Mouse (Mus musculus): ENCODE data around the gene Jag2. TPM values are rescaled to one million over a fixed set of nuclear protein-coding genes. Genes with fewer than 3 reads are reported as not detected.
A peak's percentile ranks its signal among the peaks of the same experiment; 100 is the strongest.

The Jag2 gene
- total RNA-seq, 2 experiments from 2014 or later: 43.8 to 45.6 TPM

- DNase-seq: no peak
Observed at GRCm38 (mm10) chr12:112940710-112941109, 11.1 kb upstream of the Jag2 start.

GRCm38 (mm10) chr12:112940238-112940637 lies 10.7 kb upstream of the Jag2 start:
- DNase-seq: no peak

GRCm38 (mm10) chr12:112938873-112939565 lies 9.4 kb upstream of the Jag2 start:
- no peak for DNase-seq

- no peak for DNase-seq
Observed at GRCm38 (mm10) chr12:112938366-112938765, 8.8 kb upstream of the Jag2 start.

GRCm38 (mm10) chr12:112937906-112938305 lies 8.3 kb upstream of the Jag2 start:
- peak; percentile 35 to 43 for DNase-seq

GRCm38 (mm10) chr12:112932647-112933046 lies 3.1 kb upstream of the Jag2 start:
- no peak for DNase-seq

GRCm38 (mm10) chr12:112928401-112929241 lies 955 bp downstream of the Jag2 start:
- DNase-seq: peak; percentile 47 to 48

GRCm38 (mm10) chr12:112927265-112927664 lies 2.3 kb downstream of the Jag2 start:
- DNase-seq: no peak

- no peak for DNase-seq
Observed at GRCm38 (mm10) chr12:112925950-112926349, 3.6 kb downstream of the Jag2 start.

- DNase-seq: no peak
Observed at GRCm38 (mm10) chr12:112922541-112922940, 7.0 kb downstream of the Jag2 start.

GRCm38 (mm10) chr12:112921518-112921917 lies 8.1 kb downstream of the Jag2 start:
- DNase-seq: no peak

- no peak for DNase-seq
Observed at GRCm38 (mm10) chr12:112917906-112918305, 11.7 kb downstream of the Jag2 start.

- DNase-seq: no peak
Observed at GRCm38 (mm10) chr12:112917486-112917885, 12.1 kb downstream of the Jag2 start.

- no peak for DNase-seq
Observed at GRCm38 (mm10) chr12:112916698-112917400, 12.7 kb downstream of the Jag2 start.

GRCm38 (mm10) chr12:112915587-112915986 lies 14.0 kb downstream of the Jag2 start:
- no peak for DNase-seq

- no peak for DNase-seq
Observed at GRCm38 (mm10) chr12:112914527-112914926, 15.0 kb downstream of the Jag2 start.

- DNase-seq: no peak
Observed at GRCm38 (mm10) chr12:112912951-112913745, 16.4 kb downstream of the Jag2 start.

GRCm38 (mm10) chr12:112911701-112912100 lies 17.9 kb downstream of the Jag2 start:
- DNase-seq: no peak

GRCm38 (mm10) chr12:112908991-112909390 lies 20.6 kb downstream of the Jag2 start:
- DNase-seq: no peak

GRCm38 (mm10) chr12:112905001-112905400 lies 24.6 kb downstream of the Jag2 start:
- no peak for DNase-seq

GRCm38 (mm10) chr12:112903941-112904340 lies 25.6 kb downstream of the Jag2 start:
- no peak for DNase-seq

- no peak for DNase-seq
Observed at GRCm38 (mm10) chr12:112900641-112901040, 28.9 kb downstream of the Jag2 start.

All from layer of hippocampus, postnatal 36 days (tissue).